Mouse (Mus musculus): ENCODE results near the gene Map3k10.
"Not testable (repeated sequence)": the region's sequence is repeated elsewhere in the genome, so short reads cannot be mapped to it uniquely, and the experiment has no call there.

Gene Map3k10

DNA sequence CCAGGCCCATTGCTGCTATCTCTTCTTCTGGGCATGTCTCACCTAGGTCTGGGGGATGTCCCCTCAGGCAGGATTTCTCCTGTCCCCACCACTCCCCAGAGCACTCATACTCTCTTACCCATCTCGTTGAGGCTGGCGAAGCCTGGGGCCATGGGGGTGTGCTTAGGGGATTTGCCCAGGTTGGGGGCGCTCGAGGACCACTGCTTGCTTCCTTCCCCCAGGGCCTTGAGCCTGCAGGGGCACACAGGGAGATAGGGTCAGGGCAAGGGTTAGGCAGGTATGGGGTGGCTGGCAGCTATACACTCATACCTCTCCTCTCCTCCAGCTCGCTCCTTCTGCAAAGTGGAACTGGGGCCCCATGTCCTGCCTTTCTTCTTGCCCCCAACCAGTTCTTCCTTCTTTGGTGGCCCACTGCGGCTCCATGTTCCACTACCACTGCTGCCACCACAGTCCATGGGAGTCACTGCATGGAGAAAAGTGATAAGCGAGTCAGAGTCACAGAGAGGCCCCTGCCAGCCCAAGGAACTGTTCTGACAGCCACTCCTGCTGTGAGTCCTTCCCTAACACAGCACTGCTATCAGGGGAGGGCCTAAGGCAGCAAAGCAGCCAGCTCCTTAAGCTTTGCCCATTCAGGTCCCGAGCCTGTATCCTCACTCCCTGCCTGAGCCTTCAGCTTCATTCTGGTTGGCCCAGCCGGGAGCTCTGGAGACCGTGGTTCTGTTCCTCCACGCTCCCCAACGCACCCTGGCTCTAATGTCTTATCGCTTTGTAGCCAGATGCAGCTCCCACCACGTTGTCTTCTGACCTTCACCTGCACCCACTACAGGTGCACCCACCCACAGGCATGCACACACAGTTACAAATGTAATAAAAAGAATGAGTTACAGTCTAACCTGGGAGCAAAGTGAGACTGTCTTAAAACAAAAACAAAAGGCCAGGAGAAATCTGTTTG lies 15.4 kb downstream of the Map3k10 start:
- in situ Hi-C loops (cut with MboI; ENCODE audit: low pct_unique_long_range_greater_than_20kb in 1 of 2, low sequenced_read_pairs in 2 of 2, unreplicated experiment in 1 of 2) = no loop called here

DNA sequence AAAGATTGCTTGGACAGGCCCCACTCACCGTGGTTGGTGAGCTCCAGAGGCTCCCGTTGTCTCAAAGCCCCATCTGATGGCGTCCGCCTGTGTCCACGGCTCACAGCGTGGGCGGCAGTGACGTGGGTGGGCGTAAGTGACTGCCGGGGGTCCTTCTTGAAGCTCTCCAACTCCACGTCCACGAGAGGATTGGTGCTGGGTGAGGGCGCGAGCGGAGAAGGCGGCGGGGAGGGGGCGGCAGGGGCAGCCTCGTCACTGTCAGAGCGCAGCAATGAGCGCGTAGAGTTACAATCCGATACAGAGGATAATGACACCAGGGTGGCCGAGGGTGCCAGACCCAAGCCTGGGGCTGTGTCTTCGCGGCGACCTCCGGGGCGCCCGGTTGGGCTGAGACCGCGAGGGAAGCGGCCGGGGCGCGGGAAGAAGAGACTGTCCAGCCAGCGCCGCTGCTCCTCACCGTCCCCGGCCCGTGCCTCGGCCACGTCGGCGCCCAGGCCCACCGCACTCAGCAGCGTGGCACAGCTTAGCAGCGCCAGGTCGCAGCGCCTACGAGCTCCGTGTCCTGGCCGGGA lies 16.5 kb downstream of the Map3k10 start:
- in situ Hi-C loops (cut with MboI; ENCODE audit: low pct_unique_long_range_greater_than_20kb in 1 of 2, low sequenced_read_pairs in 2 of 2, unreplicated experiment in 1 of 2) = no loop called here

DNA sequence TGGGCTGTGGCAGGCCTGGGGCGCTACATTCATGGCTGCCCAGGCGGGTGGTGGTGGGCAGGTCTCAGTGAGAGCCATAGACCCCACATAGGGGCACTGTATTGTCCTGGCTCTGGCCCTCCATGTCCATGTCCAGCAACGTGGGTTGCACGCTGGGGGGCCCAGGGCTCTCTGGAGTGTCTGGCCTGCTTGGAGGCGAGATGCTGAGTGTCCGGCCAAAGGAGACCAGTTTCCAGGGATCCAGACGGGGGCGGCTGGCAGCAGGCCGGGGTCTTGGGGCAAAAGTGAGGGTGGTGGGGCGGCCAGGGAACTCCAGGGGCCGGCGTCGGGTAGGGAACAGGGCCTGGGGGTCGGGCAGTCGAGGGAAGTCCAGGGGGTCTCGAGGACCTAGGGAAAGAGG lies 17.8 kb downstream of the Map3k10 start:
- in situ Hi-C loops (cut with MboI; ENCODE audit: low pct_unique_long_range_greater_than_20kb in 1 of 2, low sequenced_read_pairs in 2 of 2, unreplicated experiment in 1 of 2) = no loop called here

DNA sequence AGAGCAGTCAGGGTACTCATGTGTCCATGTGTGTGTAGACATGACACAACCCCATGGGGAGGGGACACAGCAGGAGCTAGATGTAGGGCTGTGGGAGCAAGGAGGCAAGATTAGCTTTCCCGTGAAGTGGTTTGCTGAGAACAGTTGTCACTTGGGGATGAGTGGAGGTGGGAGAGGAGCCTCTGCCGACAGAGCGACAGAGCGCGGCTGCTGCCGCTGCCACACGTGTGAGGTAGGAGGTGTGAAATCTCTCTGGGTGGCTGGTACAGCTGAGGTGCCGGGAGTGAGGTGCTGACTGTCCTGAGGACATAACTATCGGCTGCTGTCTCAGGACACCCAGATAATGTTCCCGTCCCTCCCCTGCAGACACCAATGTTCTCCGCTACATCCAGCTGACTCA lies 18.9 kb downstream of the Map3k10 start:
- in situ Hi-C loops (cut with MboI; ENCODE audit: low pct_unique_long_range_greater_than_20kb in 1 of 2, low sequenced_read_pairs in 2 of 2, unreplicated experiment in 1 of 2) = no loop called here

DNA sequence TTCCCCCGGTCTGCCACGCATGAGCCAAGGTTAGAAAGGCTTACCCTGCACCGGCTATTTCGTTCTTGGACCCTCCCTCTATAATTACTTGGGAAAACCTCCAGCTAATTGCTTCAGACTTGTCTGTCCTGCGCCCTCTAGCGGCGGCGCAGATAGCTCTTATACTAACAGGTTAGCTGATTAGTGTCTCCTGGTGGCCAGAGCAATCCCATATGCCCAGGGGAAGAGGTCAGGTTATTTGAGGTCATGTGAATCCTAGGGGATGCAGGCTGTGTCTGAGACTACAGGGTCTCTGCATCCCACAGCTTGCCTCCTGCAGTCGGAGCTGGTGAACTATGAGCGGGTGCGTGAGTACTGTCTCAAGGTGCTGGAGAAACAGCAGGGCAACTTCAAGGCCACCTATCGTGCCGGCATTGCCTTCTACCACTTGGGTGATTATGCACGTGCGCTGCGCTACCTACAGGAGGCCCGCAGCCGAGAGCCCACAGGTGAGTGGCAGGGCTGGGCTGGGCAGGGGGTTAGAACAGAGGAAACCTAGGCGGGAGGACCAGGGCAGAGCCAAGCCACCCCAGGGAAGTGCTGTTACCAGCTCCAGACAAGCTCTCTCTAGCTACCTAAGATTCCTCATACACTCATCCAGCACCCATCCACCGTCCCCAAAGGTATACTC lies 19.7 kb downstream of the Map3k10 start:
- in situ Hi-C loops (cut with MboI; ENCODE audit: low pct_unique_long_range_greater_than_20kb in 1 of 2, low sequenced_read_pairs in 2 of 2, unreplicated experiment in 1 of 2) = no loop called here

DNA sequence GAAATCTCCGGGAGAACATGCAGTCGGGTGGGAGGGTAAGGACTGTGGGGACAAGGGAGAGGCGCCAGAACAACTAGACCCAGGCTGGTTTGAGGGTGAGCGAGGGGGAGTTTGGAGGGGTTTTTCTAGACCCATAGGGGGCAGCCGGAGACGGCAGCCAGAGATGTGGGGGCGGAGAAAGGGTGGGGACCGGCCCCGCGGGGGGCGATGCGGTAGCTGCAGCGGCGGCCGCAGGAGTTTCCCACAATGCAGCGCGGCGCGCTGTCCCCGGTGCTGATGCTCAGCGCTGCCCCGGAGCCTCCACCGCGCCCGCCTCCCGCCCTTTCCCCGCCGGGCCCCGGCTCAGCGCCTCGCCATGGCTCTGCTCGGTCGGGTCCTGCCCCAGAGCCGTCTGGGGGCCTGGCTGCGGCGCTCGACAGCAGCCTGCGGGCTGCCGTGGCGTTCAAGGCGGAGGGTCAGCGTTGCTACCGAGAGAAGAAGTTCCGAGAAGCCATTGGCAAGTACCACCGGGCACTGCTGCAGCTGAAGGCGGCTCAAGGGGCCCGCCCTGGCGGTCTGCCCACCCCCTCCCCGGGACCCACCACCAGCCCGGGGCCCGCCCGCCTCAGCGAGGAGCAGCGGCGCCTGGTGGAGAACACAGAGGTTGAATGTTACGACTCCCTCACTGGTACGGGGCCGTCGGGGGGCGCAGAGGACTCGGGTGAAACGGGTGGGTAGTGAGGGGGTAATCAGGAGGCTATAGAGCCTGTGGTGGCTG lies 20.5 kb downstream of the Map3k10 start, which contains the start of gene Ttc9b:
Gene Ttc9b (plus strand): TSS at position 235 of the 757 bp plus-strand sequence.
- in situ Hi-C loops (cut with MboI; ENCODE audit: low pct_unique_long_range_greater_than_20kb in 1 of 2, low sequenced_read_pairs in 2 of 2, unreplicated experiment in 1 of 2) = no loop called here

DNA sequence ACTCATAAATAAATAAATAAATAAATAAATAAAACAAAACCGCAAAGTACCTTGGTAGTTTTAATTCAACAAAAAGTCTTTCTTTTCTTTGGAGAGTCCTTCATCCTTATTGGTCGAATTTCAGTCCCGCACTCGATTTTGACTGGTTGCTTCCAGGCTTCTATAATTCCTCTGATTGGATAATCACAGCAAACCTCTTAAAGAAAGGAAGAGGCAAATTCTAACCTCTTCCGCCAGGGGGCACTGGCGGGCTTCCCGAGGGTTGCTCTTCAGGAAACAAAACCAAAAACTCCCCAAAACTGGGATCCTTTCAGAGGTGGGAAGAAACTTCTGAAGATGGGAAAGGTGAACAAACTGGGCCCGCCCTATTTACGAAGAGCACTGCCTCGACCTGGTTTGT lies 23.4 kb downstream of the Map3k10 start:
- in situ Hi-C loops (cut with MboI; ENCODE audit: low pct_unique_long_range_greater_than_20kb in 1 of 2, low sequenced_read_pairs in 2 of 2, unreplicated experiment in 1 of 2) = no loop called here

DNA sequence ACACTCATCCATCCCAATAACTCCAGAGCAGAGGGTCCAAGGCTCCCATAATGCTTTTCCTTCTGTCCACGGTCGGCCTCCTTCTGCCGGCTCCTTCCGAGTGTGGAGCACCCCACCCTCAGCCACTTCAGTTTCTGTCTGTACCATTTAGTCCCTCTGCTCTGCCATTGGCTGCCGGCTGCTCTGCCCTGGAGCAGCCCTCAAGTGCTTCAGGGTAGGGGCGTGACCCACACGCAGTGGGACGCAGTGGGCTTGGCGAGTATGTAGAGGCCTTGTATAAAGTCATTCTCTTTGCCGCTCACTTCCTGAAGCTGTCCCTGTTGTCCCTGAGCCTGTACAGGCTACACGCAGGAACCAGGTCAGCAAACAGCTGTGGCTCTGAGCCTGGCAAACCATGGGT lies 24.7 kb downstream of the Map3k10 start:
- in situ Hi-C loops (cut with MboI; ENCODE audit: low pct_unique_long_range_greater_than_20kb in 1 of 2, low sequenced_read_pairs in 2 of 2, unreplicated experiment in 1 of 2) = no loop called here

DNA sequence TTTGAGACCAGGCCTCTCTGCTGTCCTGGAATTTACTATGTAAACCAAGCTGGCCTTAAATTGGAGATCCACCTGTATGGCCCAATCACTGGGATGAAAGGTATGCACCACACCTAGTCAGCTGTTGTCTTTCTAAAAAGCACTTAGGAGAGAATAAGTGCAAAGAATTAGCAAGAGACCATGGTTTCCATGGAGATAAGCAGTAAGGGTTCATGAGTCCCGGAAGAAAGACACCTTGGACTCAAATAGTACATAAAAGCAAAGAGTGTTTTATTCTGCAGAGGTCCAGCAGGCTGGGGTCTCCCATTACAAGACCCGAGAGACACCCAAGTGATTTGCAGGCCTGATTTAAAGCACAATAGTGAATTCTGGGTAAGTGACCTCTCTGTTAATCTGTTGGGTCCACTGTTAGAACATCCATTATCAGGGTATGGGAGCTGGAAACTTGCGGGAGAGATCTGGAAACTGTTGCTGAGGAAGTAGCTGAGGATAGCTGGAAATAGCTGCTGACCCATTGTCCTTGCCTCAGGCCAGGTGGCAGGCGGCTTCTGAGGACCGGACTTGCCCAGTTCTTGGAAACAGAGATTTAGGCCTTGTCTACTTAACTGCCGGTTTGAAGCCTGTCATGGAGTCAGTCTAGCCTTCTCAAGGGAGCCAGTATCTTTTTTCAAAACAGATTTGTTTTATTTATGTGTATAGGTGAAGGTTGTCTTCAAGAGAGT lies 27.0 kb downstream of the Map3k10 start:
- in situ Hi-C loops (cut with MboI; ENCODE audit: low pct_unique_long_range_greater_than_20kb in 1 of 2, low sequenced_read_pairs in 2 of 2, unreplicated experiment in 1 of 2) = no loop called here

DNA sequence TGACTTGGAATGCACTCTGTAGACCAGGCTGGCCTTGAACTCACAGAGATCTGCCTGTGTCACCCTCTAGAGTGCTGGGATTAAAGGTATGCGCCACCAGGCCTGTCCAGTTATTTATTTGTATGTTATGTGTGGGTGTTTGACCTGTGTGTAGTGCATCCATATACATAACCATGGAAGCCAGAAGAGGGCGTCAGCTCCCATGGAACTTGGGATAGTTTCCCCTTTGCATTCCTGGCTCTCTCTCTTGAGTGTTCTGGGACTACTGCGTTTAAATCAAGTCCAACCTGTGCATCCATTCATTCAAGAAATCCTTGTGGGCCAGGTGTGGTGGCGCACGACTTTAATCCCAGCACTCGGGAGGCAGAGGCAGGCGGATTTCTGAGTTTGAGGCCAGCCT lies 27.9 kb downstream of the Map3k10 start:
- in situ Hi-C loops (cut with MboI; ENCODE audit: low pct_unique_long_range_greater_than_20kb in 1 of 2, low sequenced_read_pairs in 2 of 2, unreplicated experiment in 1 of 2) = no loop called here

DNA sequence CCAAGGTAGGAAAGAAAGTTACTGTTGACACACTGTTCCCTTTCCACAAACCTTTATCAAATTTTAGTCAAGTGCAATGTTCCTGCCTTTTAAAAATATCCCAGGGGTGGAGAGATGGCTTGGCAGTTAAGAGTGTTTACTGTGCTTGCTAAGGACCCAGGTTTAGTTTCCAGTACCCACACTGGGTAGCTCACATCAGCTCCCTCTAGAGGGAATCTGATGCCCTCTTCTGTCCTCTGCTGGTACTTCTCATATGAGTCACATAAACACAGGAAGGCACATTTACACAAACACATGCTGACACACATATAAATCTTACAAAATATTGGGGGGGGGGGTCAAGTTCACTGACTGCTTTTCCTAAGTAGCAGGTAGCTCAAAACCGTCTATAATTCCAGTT lies 29.9 kb downstream of the Map3k10 start:
- in situ Hi-C loops (cut with MboI; ENCODE audit: low pct_unique_long_range_greater_than_20kb in 1 of 2, low sequenced_read_pairs in 2 of 2, unreplicated experiment in 1 of 2) = no loop called here

DNA sequence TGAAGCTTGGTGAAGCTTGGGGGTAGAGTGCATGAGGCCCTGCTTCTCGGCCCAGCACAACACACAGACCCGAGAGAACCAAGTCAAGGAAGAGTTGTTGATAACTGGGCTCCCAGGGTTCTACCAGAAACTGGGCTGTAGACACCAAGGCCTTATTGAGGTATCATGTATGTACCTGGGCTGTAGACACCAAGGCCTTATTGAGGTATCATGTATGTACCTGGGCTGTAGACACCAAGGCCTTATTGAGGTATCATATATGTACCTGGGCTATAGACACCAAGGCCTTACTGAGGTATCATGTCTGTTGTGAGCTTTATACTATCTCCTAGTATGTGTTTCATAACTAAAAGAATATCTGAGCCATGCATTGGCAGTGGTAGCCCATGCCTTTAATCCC lies 39.3 kb downstream of the Map3k10 start:
- in situ Hi-C loops (cut with MboI; ENCODE audit: low pct_unique_long_range_greater_than_20kb in 1 of 2, low sequenced_read_pairs in 2 of 2, unreplicated experiment in 1 of 2) = not testable (repeated sequence)

DNA sequence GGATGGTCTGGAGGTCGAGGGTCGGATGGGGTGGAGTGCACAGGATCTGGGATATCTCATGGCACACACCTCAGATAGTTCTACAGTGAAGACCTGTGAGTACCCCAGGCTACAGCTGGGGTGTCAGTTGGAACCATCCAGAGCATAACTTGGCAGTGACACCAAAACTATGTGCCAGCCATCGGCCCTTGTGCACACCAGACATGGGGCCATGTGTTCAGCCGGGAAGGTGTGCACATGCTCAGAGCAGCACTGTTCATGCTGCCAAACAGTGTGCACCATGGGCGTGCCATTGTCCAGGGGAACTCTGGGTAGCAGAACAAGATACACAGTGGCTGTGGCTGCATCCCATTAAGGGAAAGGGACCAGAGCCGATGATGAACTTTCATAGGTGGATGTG lies 39.7 kb downstream of the Map3k10 start:
- in situ Hi-C loops (cut with MboI; ENCODE audit: low pct_unique_long_range_greater_than_20kb in 1 of 2, low sequenced_read_pairs in 2 of 2, unreplicated experiment in 1 of 2) = no loop called here

DNA sequence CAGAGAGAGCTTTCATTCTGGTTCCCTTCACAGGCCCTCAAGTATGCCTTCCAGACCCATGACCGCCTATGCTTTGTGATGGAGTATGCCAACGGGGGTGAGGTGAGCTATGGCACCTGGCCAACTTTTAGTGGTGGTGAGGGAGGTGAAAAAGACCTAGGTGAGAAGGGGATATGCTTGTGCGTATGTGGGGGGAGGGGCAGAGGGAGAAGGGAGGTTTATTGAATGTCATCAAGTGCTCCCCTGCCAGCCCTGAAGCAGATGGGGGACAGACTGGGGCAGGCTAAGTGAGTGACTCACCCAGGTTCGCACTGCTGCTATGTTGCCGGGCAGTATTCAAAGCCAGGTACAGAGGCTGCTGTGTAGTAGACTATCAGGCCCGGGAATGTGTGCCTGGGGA lies 41.2 kb downstream of the Map3k10 start:
- in situ Hi-C loops (cut with MboI; ENCODE audit: low pct_unique_long_range_greater_than_20kb in 1 of 2, low sequenced_read_pairs in 2 of 2, unreplicated experiment in 1 of 2) = no loop called here

DNA sequence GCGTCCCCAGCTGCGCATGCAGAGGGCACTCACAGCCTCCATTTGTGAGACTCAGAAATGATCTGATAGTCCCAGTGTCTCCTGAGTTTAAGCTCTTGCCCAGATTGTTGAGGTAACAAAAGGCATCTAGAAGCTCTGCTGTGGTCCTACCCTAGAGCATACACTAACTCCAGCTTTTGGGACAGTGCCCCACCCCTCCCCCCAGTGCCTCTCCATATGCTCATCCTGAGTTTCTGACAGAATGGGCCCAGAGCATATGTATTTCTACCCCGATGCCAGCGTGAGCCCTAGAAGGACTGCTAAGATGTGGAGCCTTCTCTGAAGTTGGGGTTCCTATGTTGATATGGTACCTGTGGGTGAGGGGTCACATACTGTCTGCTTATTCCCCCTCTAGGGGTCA lies 43.0 kb downstream of the Map3k10 start:
- in situ Hi-C loops (cut with MboI; ENCODE audit: low pct_unique_long_range_greater_than_20kb in 1 of 2, low sequenced_read_pairs in 2 of 2, unreplicated experiment in 1 of 2) = no loop called here

DNA sequence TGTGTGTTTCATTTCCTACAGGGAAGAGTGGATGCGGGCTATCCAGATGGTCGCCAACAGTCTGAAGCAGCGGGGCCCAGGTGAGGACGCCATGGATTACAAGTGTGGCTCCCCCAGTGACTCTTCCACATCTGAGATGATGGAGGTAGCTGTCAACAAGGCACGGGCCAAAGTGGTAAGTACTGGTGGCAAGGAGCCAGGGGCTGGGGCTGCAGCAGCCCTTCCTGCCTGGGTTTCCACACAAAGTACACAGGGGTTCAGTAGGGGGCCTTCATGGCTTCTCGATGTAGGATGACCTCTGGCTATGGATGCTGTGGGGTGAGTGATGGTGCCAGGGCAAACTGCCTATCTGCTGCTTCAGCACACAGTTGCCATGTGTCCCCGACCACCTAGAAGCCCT lies 45.6 kb downstream of the Map3k10 start:
- in situ Hi-C loops (cut with MboI; ENCODE audit: low pct_unique_long_range_greater_than_20kb in 1 of 2, low sequenced_read_pairs in 2 of 2, unreplicated experiment in 1 of 2) = not testable (repeated sequence)

DNA sequence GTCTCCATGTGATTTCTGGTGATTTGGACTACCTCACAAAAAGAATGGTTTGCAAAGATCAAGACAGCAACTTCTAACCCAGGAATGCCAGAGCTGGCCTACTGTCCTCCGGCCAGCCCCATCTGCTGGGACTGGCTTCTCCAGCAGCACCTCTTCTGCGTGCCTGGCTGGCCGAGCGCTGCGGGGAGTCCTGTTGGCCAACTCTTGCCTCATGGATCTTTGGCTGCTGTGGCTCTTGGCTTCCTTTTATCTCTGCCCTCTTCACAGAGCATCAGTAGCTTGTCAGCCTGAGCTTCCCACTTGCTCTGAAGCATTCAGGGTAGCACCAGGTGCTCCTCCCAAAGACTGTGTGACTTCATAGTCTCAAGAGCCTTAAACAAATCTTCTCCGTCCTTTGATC lies 46.2 kb downstream of the Map3k10 start:
- in situ Hi-C loops (cut with MboI; ENCODE audit: low pct_unique_long_range_greater_than_20kb in 1 of 2, low sequenced_read_pairs in 2 of 2, unreplicated experiment in 1 of 2) = no loop called here

DNA sequence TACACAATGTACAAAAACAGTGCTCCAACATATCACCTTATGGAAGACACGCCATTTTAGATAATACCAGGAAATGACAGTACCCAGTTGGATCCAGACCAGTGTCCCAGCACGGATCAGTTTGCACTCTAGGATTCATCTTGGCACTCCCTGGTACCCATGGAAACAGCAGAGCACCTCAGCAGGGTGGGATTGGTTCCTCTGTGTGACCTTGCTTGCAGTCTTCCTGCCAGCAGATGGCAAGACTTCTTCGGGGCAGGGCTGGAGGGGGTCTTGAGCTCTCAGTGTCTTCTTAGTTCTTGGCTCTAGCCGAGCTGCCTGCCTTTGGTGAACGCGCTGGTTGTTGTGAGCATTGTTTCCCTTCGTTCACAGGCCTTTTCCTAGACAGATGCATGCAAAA lies 46.7 kb downstream of the Map3k10 start:
- in situ Hi-C loops (cut with MboI; ENCODE audit: low pct_unique_long_range_greater_than_20kb in 1 of 2, low sequenced_read_pairs in 2 of 2, unreplicated experiment in 1 of 2) = no loop called here

Measured in mouse embryonic stem cell (cell line).